Mouse (Mus musculus): ENCODE results near the gene Apoc1. TPM values are rescaled to one million over a fixed set of nuclear protein-coding genes. Genes with fewer than 3 reads are reported as not detected.

The Apoc1 gene
- polyA plus RNA-seq, 1 experiment from 2014 or later: 197 TPM

- Histone ChIP-seq H3K27ac (no peak overlapping the region), H3K27me3 (replicated peaks) (0 out of 2 replicates have a peak, but pooled peaks cover 2% of the 10 kb centered on the region), H3K4me3 (no peak overlapping the region), H3K4me1 (peaks cover 52% of the 10 kb centered on the region), H3K9ac (no peak overlapping the region), H3K4me2 (no peak overlapping the region), H3K9me3 (replicated peaks) (no peaks in the 10 kb centered on the region), H3K36me3 (peaks cover 68% of the 10 kb centered on the region)
- ATAC-seq: no peak
- 79% methylated on average over 16 of the region's 16 CpGs for WGBS (ENCODE audit: insufficient replicate concordance)
Measured at GRCm38 (mm10) chr7:19702859-19703555, 10.5 kb upstream of the Apoc1 start.

GRCm38 (mm10) chr7:19701069-19701761, 8.8 kb upstream of the Apoc1 start:
- no peaks in the 10 kb centered on the region for H3K9me3 ChIP-seq (replicated peaks)
- H3K9ac ChIP-seq: peak overlapping the region; percentile 44; the same call in 1 of the 2 replicates
- H3K27me3 ChIP-seq (replicated peaks): 0 out of 2 replicates have a peak, but pooled peaks cover 11% of the 10 kb centered on the region
- peak overlapping the region; percentile 29; the same call in 1 of the 2 replicates for H3K4me2 ChIP-seq
- peaks cover 70% of the 10 kb centered on the region for H3K4me1 ChIP-seq
- peak; percentile 70 for ATAC-seq
- peaks cover 64% of the 10 kb centered on the region for H3K36me3 ChIP-seq
- WGBS (ENCODE audit: insufficient replicate concordance): 21% methylated on average over 22 of the region's 22 CpGs
- H3K4me3 ChIP-seq: no peak overlapping the region
- H3K27ac ChIP-seq: peak overlapping the region; percentile 76

GRCm38 (mm10) chr7:19700299-19701068, 8.0 kb upstream of the Apoc1 start:
- Histone ChIP-seq H3K9ac (peak overlapping the region; percentile 19; the same call in 1 of the 2 replicates), H3K4me2 (peak overlapping the region; percentile 29; the same call in 1 of the 2 replicates), H3K27me3 (replicated peaks) (0 out of 2 replicates have a peak, but pooled peaks cover 11% of the 10 kb centered on the region), H3K4me3 (no peak overlapping the region), H3K4me1 (peaks cover 77% of the 10 kb centered on the region), H3K27ac (peak overlapping the region; percentile 76), H3K9me3 (replicated peaks) (no peaks in the 10 kb centered on the region), H3K36me3 (peaks cover 67% of the 10 kb centered on the region)
- 47% methylated on average over 12 of the region's 12 CpGs for WGBS (ENCODE audit: insufficient replicate concordance)
- peak; percentile 23; the same call in 1 of the 2 replicates for ATAC-seq

- Histone ChIP-seq H3K36me3 (peaks cover 61% of the 10 kb centered on the region), H3K4me3 (no peak overlapping the region), H3K27ac (peak overlapping the region; percentile 89), H3K4me2 (peak overlapping the region; percentile 66; the same call in 1 of the 2 replicates), H3K9me3 (replicated peaks) (no peaks in the 10 kb centered on the region), H3K27me3 (replicated peaks) (0 out of 2 replicates have a peak, but pooled peaks cover 11% of the 10 kb centered on the region), H3K9ac (0 out of 2 replicates have a peak overlapping the region, but pooled peaks have one; percentile 65), H3K4me1 (peaks cover 84% of the 10 kb centered on the region)
- ATAC-seq: no peak
- 39% methylated on average over 4 of the region's 4 CpGs for WGBS (ENCODE audit: insufficient replicate concordance)
Measured at GRCm38 (mm10) chr7:19699827-19700148, 7.3 kb upstream of the Apoc1 start.

GRCm38 (mm10) chr7:19698907-19699826, 6.7 kb upstream of the Apoc1 start, which contains the start of gene Apoe:
Apoe (minus strand) TSS chr7:19699188.
- Histone ChIP-seq H3K4me2 (peak within 1 kb of the TSS; percentile 66), H3K4me1 (peaks cover 91% of the 10 kb centered on the region), H3K27ac (peak within 1 kb of the TSS; percentile 89), H3K9me3 (replicated peaks) (no peaks in the 10 kb centered on the region), H3K4me3 (peak within 1 kb of the TSS; percentile 53), H3K27me3 (replicated peaks) (0 out of 2 replicates have a peak, but pooled peaks cover 11% of the 10 kb centered on the region), H3K9ac (peak within 1 kb of the TSS; percentile 65), H3K36me3 (peaks cover 54% of the 10 kb centered on the region)
- peak; percentile 52 for ATAC-seq
- WGBS (ENCODE audit: insufficient replicate concordance): 3% methylated on average over 20 of the region's 20 CpGs

- Histone ChIP-seq H3K4me3 (peak overlapping the region; percentile 53), H3K9me3 (replicated peaks) (no peaks in the 10 kb centered on the region), H3K36me3 (peaks cover 45% of the 10 kb centered on the region), H3K9ac (peak overlapping the region; percentile 65), H3K27me3 (replicated peaks) (peaks cover 11% of the 10 kb centered on the region; the same call in 1 of the 2 replicates), H3K4me2 (peak overlapping the region; percentile 66), H3K4me1 (peaks cover 99% of the 10 kb centered on the region), H3K27ac (peak overlapping the region; percentile 89)
- 4% methylated on average over 28 of the region's 28 CpGs for WGBS (ENCODE audit: insufficient replicate concordance)
- ATAC-seq: no peak
Measured at GRCm38 (mm10) chr7:19697949-19698906, 5.8 kb upstream of the Apoc1 start.

GRCm38 (mm10) chr7:19696336-19696873, 3.9 kb upstream of the Apoc1 start:
- peak overlapping the region; percentile 89 for H3K27ac ChIP-seq
- H3K9ac ChIP-seq: peak overlapping the region; percentile 3; the same call in 1 of the 2 replicates
- peak overlapping the region; percentile 66 for H3K4me2 ChIP-seq
- H3K4me1 ChIP-seq: peaks cover 99% of the 10 kb centered on the region
- peaks cover 11% of the 10 kb centered on the region; the same call in 1 of the 2 replicates for H3K27me3 ChIP-seq (replicated peaks)
- whole genome bisulfite sequencing (ENCODE audit: insufficient replicate concordance): 72% methylated on average over 34 of the region's 34 CpGs
- H3K36me3 ChIP-seq: peaks cover 27% of the 10 kb centered on the region
- no peaks in the 10 kb centered on the region for H3K9me3 ChIP-seq (replicated peaks)
- no peak for ATAC-seq
- H3K4me3 ChIP-seq: peak overlapping the region; percentile 53

GRCm38 (mm10) chr7:19695881-19696280, 3.4 kb upstream of the Apoc1 start:
- 44% methylated on average over 6 of the region's 6 CpGs for WGBS (ENCODE audit: insufficient replicate concordance)
- Histone ChIP-seq H3K4me1 (peaks cover 99% of the 10 kb centered on the region), H3K27ac (peak overlapping the region; percentile 89; the same call in 1 of the 2 replicates), H3K36me3 (peaks cover 25% of the 10 kb centered on the region), H3K4me3 (no peak overlapping the region), H3K9me3 (replicated peaks) (no peaks in the 10 kb centered on the region), H3K4me2 (peak overlapping the region; percentile 66), H3K9ac (no peak overlapping the region), H3K27me3 (replicated peaks) (peaks cover 11% of the 10 kb centered on the region; the same call in 1 of the 2 replicates)
- ATAC-seq: no peak

GRCm38 (mm10) chr7:19695213-19695594, 2.7 kb upstream of the Apoc1 start:
- H3K36me3 ChIP-seq: peaks cover 20% of the 10 kb centered on the region
- H3K4me3 ChIP-seq: no peak overlapping the region
- 0 out of 2 replicates have a peak overlapping the region, but pooled peaks have one; percentile 37 for H3K9ac ChIP-seq
- peaks cover 93% of the 10 kb centered on the region for H3K4me1 ChIP-seq
- peak overlapping the region; percentile 89 for H3K27ac ChIP-seq
- peaks cover 11% of the 10 kb centered on the region; the same call in 1 of the 2 replicates for H3K27me3 ChIP-seq (replicated peaks)
- ATAC-seq: 0 out of 2 replicates have a peak, but pooled peaks have one; percentile 2
- H3K4me2 ChIP-seq: peak overlapping the region; percentile 66
- no peaks in the 10 kb centered on the region for H3K9me3 ChIP-seq (replicated peaks)
- WGBS (ENCODE audit: insufficient replicate concordance): 2% methylated on average over 8 of the region's 8 CpGs

Measured in liver, embryonic 12.5 days (tissue).